Mouse (Mus musculus): ENCODE measurements around the gene C1galt1. TPM values are rescaled to one million over a fixed set of nuclear protein-coding genes. Genes with fewer than 3 reads are reported as not detected.
A peak's percentile ranks its signal among the peaks of the same experiment; 100 is the strongest.

Gene C1galt1
- polyA plus RNA-seq, 1 experiment from 2014 or later = 7.7 TPM

DNA sequence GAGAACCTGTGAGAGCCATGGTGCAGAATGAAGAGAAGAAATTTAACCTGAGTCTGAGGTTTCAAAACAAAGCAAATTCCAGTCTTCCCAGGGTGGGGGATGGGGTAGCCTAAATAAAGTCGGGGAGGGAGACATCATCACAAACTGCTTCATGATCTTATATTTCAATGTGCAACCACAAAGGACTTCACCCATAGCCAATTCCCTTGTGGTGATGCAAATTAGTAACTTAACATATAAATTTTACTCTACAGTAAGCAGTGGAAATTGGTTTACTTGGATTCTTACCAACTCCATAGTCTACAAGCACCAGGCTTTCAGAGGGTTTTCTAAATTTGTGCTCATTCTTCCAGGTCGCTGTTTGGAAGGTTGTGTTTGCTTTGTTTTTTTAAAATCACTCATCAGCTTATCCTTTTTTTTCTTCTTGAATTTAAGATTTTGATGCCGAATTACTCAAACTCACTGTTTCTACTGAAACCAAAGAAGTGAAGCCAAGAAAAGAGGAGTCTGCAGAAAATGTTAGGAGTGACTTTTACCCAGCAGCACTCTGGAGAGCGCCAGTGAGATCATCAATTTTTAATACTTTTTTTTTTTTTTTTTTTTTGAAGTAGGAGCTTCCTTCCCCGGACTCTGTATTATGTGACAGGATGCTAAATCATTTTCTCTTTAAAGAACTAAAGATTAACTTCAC, 41.5 kb downstream of the C1galt1 start:
- Histone ChIP-seq H3K9me3 (replicated peaks; ENCODE audit: control insufficient read depth, low read length) (no peaks in the 10 kb centered on the region), H3K4me2 (ENCODE audit: low read depth, low read length) (no peak overlapping the region), H3K4me3 (replicated peaks; ENCODE audit: low read length) (no peak overlapping the region), H3K27me3 (ENCODE audit: control insufficient read depth, insufficient read depth, low read length) (no peaks in the 10 kb centered on the region), H3K36me3 (ENCODE audit: control insufficient read depth, insufficient read depth, low read length) (no peaks in the 10 kb centered on the region), H3K27ac (ENCODE audit: low read length) (no peak overlapping the region), H3K4me1 (ENCODE audit: control insufficient read depth, insufficient read depth, low read length) (no peaks in the 10 kb centered on the region), H3K9ac (ENCODE audit: low read length) (no peak overlapping the region)
- 54% methylated on average over 5 of the region's 5 CpGs for WGBS
- ATAC-seq (ENCODE audit: insufficient read depth, low FRiP score) = no peak

DNA sequence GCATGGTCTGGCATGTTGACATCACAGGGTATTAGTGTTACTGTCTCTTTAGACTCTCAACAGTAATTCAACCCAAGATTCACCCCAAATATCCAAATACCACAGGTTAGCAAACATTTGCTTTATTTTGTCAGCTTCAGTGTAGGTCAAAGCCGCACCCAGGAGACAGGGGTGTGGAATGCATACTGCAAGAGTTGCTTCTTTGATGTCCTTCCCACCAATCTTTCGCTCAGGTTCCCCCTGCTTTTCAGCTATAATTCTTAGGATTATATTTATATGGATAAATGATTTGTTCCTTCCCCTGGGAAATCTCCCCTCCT, 42.0 kb downstream of the C1galt1 start:
- Histone ChIP-seq H3K27ac (ENCODE audit: low read length) (no peak overlapping the region), H3K9ac (ENCODE audit: low read length) (no peak overlapping the region), H3K36me3 (ENCODE audit: control insufficient read depth, insufficient read depth, low read length) (no peaks in the 10 kb centered on the region), H3K27me3 (ENCODE audit: control insufficient read depth, insufficient read depth, low read length) (no peaks in the 10 kb centered on the region), H3K9me3 (replicated peaks; ENCODE audit: control insufficient read depth, low read length) (no peaks in the 10 kb centered on the region), H3K4me1 (ENCODE audit: control insufficient read depth, insufficient read depth, low read length) (no peaks in the 10 kb centered on the region), H3K4me2 (ENCODE audit: low read depth, low read length) (no peak overlapping the region), H3K4me3 (replicated peaks; ENCODE audit: low read length) (no peak overlapping the region)
- WGBS = 39% methylated on average over 2 of the region's 2 CpGs
- peak; percentile 58; the same call in 1 of the 2 replicates for ATAC-seq (ENCODE audit: insufficient read depth, low FRiP score)

DNA sequence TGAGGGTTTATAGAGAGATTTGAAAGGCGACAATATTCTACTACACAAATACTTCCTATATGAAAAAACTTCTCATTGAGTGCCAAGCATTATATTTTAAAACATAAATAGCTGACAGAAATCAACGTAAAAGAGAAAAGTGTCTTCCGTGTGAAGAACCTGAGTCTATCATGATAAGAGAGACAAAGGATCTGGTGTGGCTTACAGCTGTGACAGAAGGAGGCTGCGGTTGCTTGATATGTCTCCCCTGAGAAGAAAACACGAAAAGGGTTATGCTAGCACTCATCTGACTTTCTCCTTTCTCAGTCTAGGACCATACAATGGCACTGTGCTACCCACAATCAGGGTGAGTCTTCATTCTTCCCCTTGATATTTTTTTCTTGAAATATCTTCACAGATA, 51.7 kb downstream of the C1galt1 start:
- ATAC-seq (ENCODE audit: insufficient read depth, low FRiP score) = no peak
- no peak overlapping the region for H3K27ac ChIP-seq (ENCODE audit: low read length)

DNA sequence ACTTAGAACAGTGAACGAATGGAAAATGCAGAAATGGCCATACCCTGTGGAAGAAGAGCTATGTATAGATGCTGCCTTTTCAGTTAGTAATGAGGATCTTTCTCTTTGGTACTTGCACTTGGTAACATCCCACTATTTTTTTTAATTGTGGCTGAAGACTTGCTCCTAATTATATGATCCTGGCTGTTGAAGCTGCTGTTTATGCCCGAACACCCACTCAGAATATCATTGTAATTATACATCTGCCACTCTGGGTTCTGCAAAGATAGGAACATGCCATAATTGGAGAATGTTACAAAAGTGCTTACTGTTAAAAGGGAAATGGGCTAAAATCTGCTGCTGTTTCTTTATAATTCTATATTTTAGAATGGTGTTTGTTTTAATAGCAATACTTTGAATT, 67.4 kb downstream of the C1galt1 start:
- Histone ChIP-seq H3K36me3 (ENCODE audit: control insufficient read depth, insufficient read depth, low read length) (no peaks in the 10 kb centered on the region), H3K27ac (ENCODE audit: low read length) (no peak overlapping the region), H3K4me3 (replicated peaks; ENCODE audit: low read length) (no peak overlapping the region), H3K27me3 (ENCODE audit: control insufficient read depth, insufficient read depth, low read length) (no peaks in the 10 kb centered on the region), H3K4me2 (ENCODE audit: low read depth, low read length) (no peak overlapping the region), H3K9ac (ENCODE audit: low read length) (no peak overlapping the region), H3K4me1 (ENCODE audit: control insufficient read depth, insufficient read depth, low read length) (no peaks in the 10 kb centered on the region), H3K9me3 (replicated peaks; ENCODE audit: control insufficient read depth, low read length) (no peaks in the 10 kb centered on the region)
- no peak for ATAC-seq (ENCODE audit: insufficient read depth, low FRiP score)
- WGBS = 77% methylated on average over 2 of the region's 2 CpGs

More for the DNA sequence above, 51.7 kb downstream of the C1galt1 start:
- Histone ChIP-seq H3K4me1 (ENCODE audit: control insufficient read depth, insufficient read depth, low read length) (no peaks in the 10 kb centered on the region), H3K27me3 (ENCODE audit: control insufficient read depth, insufficient read depth, low read length) (no peaks in the 10 kb centered on the region), H3K4me2 (ENCODE audit: low read depth, low read length) (no peak overlapping the region), H3K9ac (ENCODE audit: low read length) (no peak overlapping the region), H3K4me3 (replicated peaks; ENCODE audit: low read length) (no peak overlapping the region), H3K9me3 (replicated peaks; ENCODE audit: control insufficient read depth, low read length) (no peaks in the 10 kb centered on the region), H3K36me3 (ENCODE audit: control insufficient read depth, insufficient read depth, low read length) (no peaks in the 10 kb centered on the region)
- WGBS = 82% methylated on average over 5 of the region's 5 CpGs

Other genes with a start within 250 kb of the C1galt1 start
- 181 and 183 TPM in 2 replicates for gene Asns, start 151.6 kb upstream of the C1galt1 start, polyA plus RNA-seq (2015; fragmentation: Nextera tagmentation; extraction: Ambion mirVana)